8 mouse cellular contexts compared by ENCODE assay signal in genomic region chr3:108415831-108416223, GRCm38 (mm10). TPM values are rescaled to one million over a fixed set of nuclear protein-coding genes. Genes with fewer than 3 reads are reported as not detected.
A peak's percentile ranks its signal among the peaks of the same experiment; 100 is the strongest.
DNase-seq lines count a peak whose midpoint lies in the region; ATAC-seq and TF ChIP-seq lines count a peak whose summit lies in the region.

No protein-coding gene starts in this region.

- peak overlapping the region; percentile 99 for H3K4me2 ChIP-seq in lung, embryonic 14.5 days

- no peaks in the 10 kb centered on the region for H3K27me3 ChIP-seq in Patski
- peaks cover 17% of the 10 kb centered on the region; the same call in 1 of the 2 replicates for H3K27me3 ChIP-seq in lung, embryonic 14.5 days (ENCODE audit: insufficient read depth, low read length)
- no peaks in the 10 kb centered on the region for H3K27me3 ChIP-seq in thymus, adult 2 months (ENCODE audit: control insufficient read depth, insufficient read depth, low read length)

- 0 out of 2 replicates have a peak, but pooled peaks cover 6% of the 10 kb centered on the region for H3K4me1 ChIP-seq in lung, embryonic 14.5 days (ENCODE audit: insufficient read depth)
- peaks cover 6% of the 10 kb centered on the region for H3K4me1 ChIP-seq in thymus, adult 2 months (replicated peaks; ENCODE audit: control insufficient read depth, insufficient read depth, low read length)

- under 1% methylated on average over 48 of the region's 48 CpGs for WGBS in lung, embryonic 14.5 days
- WGBS in thymus, adult 2 months, result 1% methylated on average over 48 of the region's 48 CpGs

- POLR2A ChIA-PET in Patski (lab: Charles Lee), result interaction anchor here (0.6 to 7.3 kb wide), 5 partner anchors 8 to 138 kb away, joined by 3 to 61 read pairs (median 4); partner anchors contain the start of gene Sars

- H3K9ac ChIP-seq in lung, embryonic 14.5 days, result peak overlapping the region; percentile 68

- peak overlapping the region; percentile 55; the same call in 1 of the 2 replicates for H3K27ac ChIP-seq in lung, embryonic 14.5 days (ENCODE audit: low read depth)
- H3K27ac ChIP-seq in thymus, adult 2 months (ENCODE audit: control insufficient read depth, insufficient read depth, low read length), result no peak overlapping the region

- H3K4me3 ChIP-seq in lung, embryonic 14.5 days (ENCODE audit: low read depth, low read length), result peak overlapping the region; percentile 69
- peak overlapping the region; percentile 58 for H3K4me3 ChIP-seq in thymus, adult 2 months (ENCODE audit: control insufficient read depth, insufficient read depth, low read length)

- peaks cover 16% of the 10 kb centered on the region; the same call in 1 of the 2 replicates for H3K36me3 ChIP-seq in lung, embryonic 14.5 days (ENCODE audit: insufficient read depth)
- H3K36me3 ChIP-seq in thymus, adult 2 months (ENCODE audit: control insufficient read depth, insufficient read depth, low read length), result no peaks in the 10 kb centered on the region

- CTCF ChIA-PET in Patski (lab: Charles Lee), result interaction anchor here (1.5 kb wide), 1 partner anchor 22 kb away, joined by 3 read pairs; no protein-coding TSS in a partner anchor

- no peak for TF ChIP-seq CTCF in Patski (IDR thresholded peaks at IDR 0.05)
- TF ChIP-seq CTCF in lung, embryonic 14.5 days (IDR thresholded peaks at IDR 0.05; ENCODE audit: low read depth), result no peak
- no peak for TF ChIP-seq CTCF in thymus, adult 2 months (IDR thresholded peaks at IDR 0.05; ENCODE audit: borderline replicate concordance, control insufficient read depth, extremely low read depth, insufficient read depth, low read length, poor library complexity)

- peak; percentile 69 for TF ChIP-seq POLR2A in thymus, adult 2 months (IDR thresholded peaks at IDR 0.05; ENCODE audit: control insufficient read depth, extremely low read depth, insufficient read depth, low read length, poor library complexity)

- in situ Hi-C loops in Patski (cut with MboI; ENCODE audit: low pct_unique_long_range_greater_than_20kb), result no loop called here

- DNase-seq in Patski (ENCODE audit: low read depth, low spot score), result no peak
- peak; percentile 83 for DNase-seq in cerebellum, adult 9-10 months
- peak; percentile 59 to 87 for DNase-seq in frontal cortex, adult 2 months (ENCODE audit: extremely low spot score in 1 of 2, low spot score in 1 of 2)
- DNase-seq in layer of hippocampus, adult 8-10 months (ENCODE audit: low spot score in 2 of 2), result peak; percentile 70 to 80
- peak; percentile 92 for DNase-seq in lung, embryonic 14.5 days
- DNase-seq in ovary, postnatal 14 days (ENCODE audit: low spot score), result peak; percentile 53
- peak; percentile 85 for DNase-seq in thymus, adult 2 months

- peaks cover 19% of the 10 kb centered on the region; the same call in 1 of the 2 replicates for H3K9me3 ChIP-seq in lung, embryonic 14.5 days (ENCODE audit: low read depth, low read length)

- ATAC-seq in Patski, result peak; percentile 53
- peak; percentile 56 to 73; a peak in 3 of 4 replicates for ATAC-seq in hematopoietic stem cell, adult 5-6 weeks (replicated peaks in 1 of 2; ENCODE audit: insufficient read depth in 1 of 2, low FRiP score in 2 of 2, low TSS enrichment in 1 of 2, low read depth in 1 of 2, poor library complexity in 2 of 2, severe bottlenecking in 2 of 2)
- ATAC-seq in lung, embryonic 14.5 days (ENCODE audit: insufficient read depth), result peak; percentile 86

RNA-seq across cellular contexts. Expression of gene Celsr2, which starts 0.5 kb away (rescaled TPM):
- 90.1 TPM for polyA plus RNA-seq in Patski (2021)
- polyA plus RNA-seq in frontal cortex, adult 2 months (2012; rRNA removed), result 63.6 TPM in 2 replicates
- total RNA-seq in hematopoietic stem cell, adult 5-6 weeks (2017), result 0.38 and 1.6 TPM in 2 replicates
- 100 to 1,000 TPM; 170 to 179 (median 172) TPM for total RNA-seq in layer of hippocampus, adult 8-10 months (2022)
- polyA plus RNA-seq in lung, embryonic 14.5 days (2014; fragmentation: Nextera tagmentation; extraction: Ambion mirVana), result 8.3 and 9.4 TPM in 2 replicates
- polyA plus RNA-seq in thymus, adult 2 months (2012; rRNA removed), result 28.2 and 37.6 TPM in 2 replicates

RNA-seq across cellular contexts. Expression of gene Sars, which starts 29.2 kb away (rescaled TPM):
- polyA plus RNA-seq in Patski (2021), result 536 TPM
- polyA plus RNA-seq in frontal cortex, adult 2 months (2012; rRNA removed), result 202 and 203 TPM in 2 replicates
- 216 and 455 TPM in 2 replicates for total RNA-seq in hematopoietic stem cell, adult 5-6 weeks (2017)
- 100 to 1,000 TPM; 191 to 220 (median 209) TPM for total RNA-seq in layer of hippocampus, adult 8-10 months (2022)
- polyA plus RNA-seq in lung, embryonic 14.5 days (2014; fragmentation: Nextera tagmentation; extraction: Ambion mirVana), result 118 and 119 TPM in 2 replicates
- 45.7 and 46.5 TPM in 2 replicates for polyA plus RNA-seq in thymus, adult 2 months (2012; rRNA removed)

RNA-seq across cellular contexts. Expression of gene Psrc1, which starts 32.2 kb away (rescaled TPM):
- polyA plus RNA-seq in Patski (2021), result 29.8 TPM
- 11.7 and 14.6 TPM in 2 replicates for polyA plus RNA-seq in frontal cortex, adult 2 months (2012; rRNA removed)
- 27.6 and 39.3 TPM in 2 replicates for total RNA-seq in hematopoietic stem cell, adult 5-6 weeks (2017)
- 10 to 100 TPM; 17.0 to 27.2 (median 22.9) TPM for total RNA-seq in layer of hippocampus, adult 8-10 months (2022)
- polyA plus RNA-seq in lung, embryonic 14.5 days (2014; fragmentation: Nextera tagmentation; extraction: Ambion mirVana), result 76.5 and 79.7 TPM in 2 replicates
- 27.9 and 29.9 TPM in 2 replicates for polyA plus RNA-seq in thymus, adult 2 months (2012; rRNA removed)

RNA-seq across cellular contexts. Expression of gene Mybphl, which starts 51.1 kb away (rescaled TPM):
- polyA plus RNA-seq in Patski (2021), result not detected
- 0.06 TPM in 1 of 2 replicates, not detected in the other for polyA plus RNA-seq in frontal cortex, adult 2 months (2012; rRNA removed)
- not detected in 2 replicates for total RNA-seq in hematopoietic stem cell, adult 5-6 weeks (2017)
- 1 to 10 TPM in 2 of 4 experiments, under 1 TPM in 2; 0.52 to 1.8 (median 0.83) TPM for total RNA-seq in layer of hippocampus, adult 8-10 months (2022)
- 0.75 and 4.7 TPM in 2 replicates for polyA plus RNA-seq in lung, embryonic 14.5 days (2014; fragmentation: Nextera tagmentation; extraction: Ambion mirVana)
- polyA plus RNA-seq in thymus, adult 2 months (2012; rRNA removed), result 8.3 and 16.6 TPM in 2 replicates
